Mouse (Mus musculus) embryonic facial prominence, embryonic 10.5 days (tissue): Measurements from ENCODE around the gene Hyal1. TPM values are rescaled to one million over a fixed set of nuclear protein-coding genes. Genes with fewer than 3 reads are reported as not detected.
"Not testable (repeated sequence)": the region's sequence is repeated elsewhere in the genome, so short reads cannot be mapped to it uniquely, and the experiment has no call there.

Source experiments
- DNase-seq: peaks from one replicate; pipeline ENCODE4 v3.0.0-alpha.2; 2017; ENCODE audit warnings: low spot score
- H3K27ac ChIP-seq: fragments of 300-500 bp; sonication (generic); replicated peaks from 2 replicates; pipeline ENCODE4 v1.5.1; 2016; ENCODE audit warnings: mild to moderate bottlenecking
- H3K27me3 ChIP-seq: fragments of 300-500 bp; sonication (generic); replicated peaks from 2 replicates; pipeline ENCODE4 v1.6.1; 2016; ENCODE audit warnings: low read depth, mild to moderate bottlenecking; ENCODE audit not compliant: poor library complexity, severe bottlenecking
- H3K36me3 ChIP-seq: fragments of 300-500 bp; sonication (generic); replicated peaks from 2 replicates; pipeline ENCODE4 v1.6.1; 2016; ENCODE audit warnings: mild to moderate bottlenecking, moderate library complexity
- H3K4me1 ChIP-seq: fragments of 300-500 bp; sonication (generic); 2 replicates; pipeline ENCODE4 v1.6.1; 2016
- H3K4me3 ChIP-seq: fragments of 300-500 bp; sonication (generic); 2 replicates; pipeline ENCODE4 v1.5.1; 2016; ENCODE audit warnings: mild to moderate bottlenecking, moderate library complexity
- H3K9me3 ChIP-seq: fragments of 300-500 bp; sonication (generic); 2 replicates; pipeline ENCODE4 v1.6.1; 2016; ENCODE audit warnings: mild to moderate bottlenecking
- WGBS: fragments of 180-500 bp; shearing (Covaris S2); methylation state at CpG from one replicate; pipeline ENCODE4 v1.1.7; 2016; 5-methylcytosine and 5-hydroxymethylcytosine counted together
- polyA plus RNA-seq: library from polyadenylated mRNA; unstranded; fragments of >200 nt; fragmentation: Nextera tagmentation; extraction: Ambion mirVana; gene quantifications from 2 replicates; pipeline ENCODE4 v1.2.1, GENCODE M21; 2016

Gene Hyal1
- polyA plus RNA-seq, 1 experiment from 2014 or later, result 9.1 TPM

GRCm38 (mm10) chr9:107552690-107553393 is 23.9 kb upstream of the Hyal1 start:
- WGBS, result 79% methylated on average over 5 of the region's 5 CpGs
- peaks cover 65% of the 10 kb centered on the region for H3K4me1 ChIP-seq
- H3K36me3 ChIP-seq, result peaks cover 20% of the 10 kb centered on the region
- peak overlapping the region; percentile 85 for H3K4me3 ChIP-seq
- H3K9me3 ChIP-seq, result no peaks in the 10 kb centered on the region
- peak overlapping the region; percentile 88; the same call in 1 of the 2 replicates for H3K27ac ChIP-seq
- H3K27me3 ChIP-seq, result peaks cover 56% of the 10 kb centered on the region
- DNase-seq, result no peak

- Histone ChIP-seq H3K4me3 (peak overlapping the region; percentile 85), H3K9me3 (no peaks in the 10 kb centered on the region), H3K36me3 (peaks cover 29% of the 10 kb centered on the region), H3K4me1 (peaks cover 65% of the 10 kb centered on the region), H3K27ac (peak overlapping the region; percentile 94), H3K27me3 (peaks cover 47% of the 10 kb centered on the region)
- 7% methylated on average over 37 of the region's 37 CpGs for WGBS
- no peak for DNase-seq
These were observed 23.0 kb upstream of the Hyal1 start for GRCm38 (mm10) chr9:107553541-107554318.

- H3K4me1 ChIP-seq, result peaks cover 65% of the 10 kb centered on the region
- peaks cover 36% of the 10 kb centered on the region for H3K36me3 ChIP-seq
- H3K4me3 ChIP-seq, result peak overlapping the region; percentile 85
- peak; percentile 99 for DNase-seq
- H3K27ac ChIP-seq, result peak overlapping the region; percentile 94
- under 1% methylated on average over 53 of the region's 53 CpGs for WGBS
- peaks cover 41% of the 10 kb centered on the region for H3K27me3 ChIP-seq
- no peaks in the 10 kb centered on the region for H3K9me3 ChIP-seq
These were observed 22.4 kb upstream of the Hyal1 start for GRCm38 (mm10) chr9:107554319-107554825.

- peaks cover 60% of the 10 kb centered on the region for H3K4me1 ChIP-seq
- WGBS, result under 1% methylated on average over 23 of the region's 23 CpGs
- H3K27ac ChIP-seq, result peak overlapping the region; percentile 94
- H3K4me3 ChIP-seq, result peak overlapping the region; percentile 85
- DNase-seq, result peak; percentile 63
- no peaks in the 10 kb centered on the region for H3K9me3 ChIP-seq
- H3K36me3 ChIP-seq, result peaks cover 42% of the 10 kb centered on the region
- peaks cover 34% of the 10 kb centered on the region for H3K27me3 ChIP-seq
These were observed 21.7 kb upstream of the Hyal1 start for GRCm38 (mm10) chr9:107555031-107555457.

GRCm38 (mm10) chr9:107555701-107556100 is 21.0 kb upstream of the Hyal1 start:
- 49% methylated on average over 2 of the region's 2 CpGs for WGBS
- H3K4me1 ChIP-seq, result peaks cover 53% of the 10 kb centered on the region

GRCm38 (mm10) chr9:107556346-107556745 is 20.4 kb upstream of the Hyal1 start:
- Histone ChIP-seq H3K4me1 (peaks cover 47% of the 10 kb centered on the region), H3K9me3 (no peaks in the 10 kb centered on the region), H3K27me3 (peaks cover 21% of the 10 kb centered on the region), H3K36me3 (peaks cover 55% of the 10 kb centered on the region), H3K4me3 (peak overlapping the region; percentile 85), H3K27ac (no peak overlapping the region)
- DNase-seq, result no peak
- WGBS, result 78% methylated on average over 3 of the region's 3 CpGs

More at GRCm38 (mm10) chr9:107555701-107556100, 21.0 kb upstream of the Hyal1 start:
- Histone ChIP-seq H3K4me3 (peak overlapping the region; percentile 85), H3K27ac (peak overlapping the region; percentile 94), H3K27me3 (peaks cover 27% of the 10 kb centered on the region), H3K9me3 (no peaks in the 10 kb centered on the region), H3K36me3 (peaks cover 49% of the 10 kb centered on the region)
- DNase-seq, result no peak

- under 1% methylated on average over 46 of the region's 46 CpGs for WGBS
- peak; percentile 95 for DNase-seq
- Histone ChIP-seq H3K4me1 (peaks cover 60% of the 10 kb centered on the region), H3K9me3 (no peaks in the 10 kb centered on the region), H3K4me3 (peak within 1 kb of the TSS; percentile 95), H3K27me3 (no peaks in the 10 kb centered on the region), H3K27ac (peak within 1 kb of the TSS; percentile 82), H3K36me3 (peaks cover 65% of the 10 kb centered on the region)
These were observed 13.6 kb upstream of the Hyal1 start, which contains the start of gene Tusc2 for GRCm38 (mm10) chr9:107563029-107563581. Gene Tusc2, plus strand, starts transcription at chr9:107563255.

- 46% methylated on average over 5 of the region's 5 CpGs for WGBS
- H3K9me3 ChIP-seq, H3K27ac ChIP-seq, H3K27me3 ChIP-seq, DNase-seq: not testable (repeated sequence)
- Histone ChIP-seq H3K4me1 (peaks cover 72% of the 10 kb centered on the region), H3K36me3 (peaks cover 47% of the 10 kb centered on the region), H3K4me3 (peak overlapping the region; percentile 95)
These were observed 11.2 kb upstream of the Hyal1 start for GRCm38 (mm10) chr9:107565556-107565955.

- Histone ChIP-seq H3K27me3 (no peaks in the 10 kb centered on the region), H3K27ac (peak overlapping the region; percentile 95), H3K9me3 (no peaks in the 10 kb centered on the region), H3K36me3 (peaks cover 47% of the 10 kb centered on the region), H3K4me1 (peaks cover 78% of the 10 kb centered on the region), H3K4me3 (peak overlapping the region; percentile 95; the same call in 1 of the 2 replicates)
- 63% methylated on average over 15 of the region's 15 CpGs for WGBS
- DNase-seq, result peak; percentile 84
These were observed 10.6 kb upstream of the Hyal1 start for GRCm38 (mm10) chr9:107566041-107566709.

- Histone ChIP-seq H3K4me1 (peaks cover 84% of the 10 kb centered on the region), H3K36me3 (peaks cover 47% of the 10 kb centered on the region), H3K27me3 (no peaks in the 10 kb centered on the region), H3K4me3 (peak overlapping the region; percentile 95), H3K9me3 (no peaks in the 10 kb centered on the region), H3K27ac (peak overlapping the region; percentile 95)
- 51% methylated on average over 3 of the region's 3 CpGs for WGBS
- DNase-seq, result no peak
These were observed 9.9 kb upstream of the Hyal1 start for GRCm38 (mm10) chr9:107566855-107567254.

GRCm38 (mm10) chr9:107567702-107568319 is 8.9 kb upstream of the Hyal1 start, which contains the start of gene Hyal2:
Gene Hyal2, plus strand, starts transcription at chr9:107567945.
- peak within 1 kb of the TSS; percentile 95 for H3K27ac ChIP-seq
- DNase-seq, result peak; percentile 50
- 6% methylated on average over 18 of the region's 18 CpGs for WGBS
- H3K9me3 ChIP-seq, result no peaks in the 10 kb centered on the region
- peaks cover 51% of the 10 kb centered on the region for H3K36me3 ChIP-seq
- H3K4me3 ChIP-seq, result peak within 1 kb of the TSS; percentile 95
- H3K27me3 ChIP-seq, result no peaks in the 10 kb centered on the region
- peaks cover 81% of the 10 kb centered on the region for H3K4me1 ChIP-seq
